Mouse (Mus musculus): Measurements from ENCODE around the gene Hk1.

DNA sequence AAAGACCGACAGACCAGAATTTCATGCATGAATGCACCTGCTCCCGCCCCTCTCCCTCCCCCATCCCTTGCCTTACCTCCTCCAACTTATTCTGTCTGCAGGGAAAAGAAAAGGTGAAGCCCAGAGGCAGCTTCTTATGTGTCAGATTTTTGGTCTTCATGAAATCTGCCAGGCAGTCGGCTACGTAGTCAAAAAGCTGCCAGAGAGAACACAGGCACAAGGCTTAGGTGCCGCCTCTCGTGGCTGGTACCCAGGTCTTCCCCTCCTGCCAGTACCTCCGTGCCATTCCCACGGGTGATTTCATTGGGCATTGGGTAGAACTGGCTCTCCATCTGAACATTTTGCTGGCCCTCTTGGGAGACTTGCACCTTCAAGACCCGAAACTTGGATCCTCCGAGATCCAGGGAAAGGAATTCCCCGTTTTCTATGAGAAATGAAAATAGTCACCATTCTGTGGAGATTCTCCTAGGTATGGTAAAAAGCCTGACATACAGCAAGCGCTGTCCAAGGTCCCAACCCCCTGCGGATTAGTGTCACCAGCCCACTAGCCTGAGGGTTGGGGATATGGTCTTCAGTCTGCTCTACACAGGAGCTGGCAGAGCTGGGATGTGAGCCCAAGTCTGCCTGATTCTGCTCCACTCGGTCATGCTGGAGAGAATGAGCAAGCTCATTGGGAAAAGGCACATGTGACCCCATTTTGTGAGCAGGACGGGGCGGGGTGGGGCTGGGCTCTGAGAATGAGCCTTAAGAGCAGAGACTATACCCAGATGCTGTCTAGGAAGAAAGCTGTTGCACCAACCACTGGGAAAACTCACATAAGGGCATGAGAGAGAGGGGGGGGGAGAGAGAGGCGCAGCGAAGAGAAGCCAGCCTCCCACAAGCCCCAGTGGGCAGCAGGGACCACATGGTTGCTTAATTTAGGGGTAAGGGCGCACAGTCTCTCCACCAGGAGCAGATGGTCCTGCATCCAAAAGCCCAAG lies 32.0 kb upstream of the Hk1 start:
- TF ChIP-seq EP300 (IDR thresholded peaks at IDR 0.05; ENCODE audit: low read depth): no peak
- TF ChIP-seq CTCF (IDR thresholded peaks at IDR 0.05; ENCODE audit: low read depth): no peak

All from liver, postnatal 0 days (tissue).